Mouse (Mus musculus) stomach, postnatal 0 days (tissue): ENCODE data around the gene Mgat4e.

Experiments used
- CTCF ChIP-seq: IDR thresholded peaks from 2 replicates; pipeline ENCODE4 v1.5.1; 2016; ENCODE audit warnings: antibody characterized with exemption, low read depth, mild to moderate bottlenecking, moderate library complexity
- EP300 ChIP-seq: optimal IDR thresholded peaks from 2 replicates; pipeline ENCODE3; 2016; ENCODE audit warnings: antibody characterized with exemption

DNA sequence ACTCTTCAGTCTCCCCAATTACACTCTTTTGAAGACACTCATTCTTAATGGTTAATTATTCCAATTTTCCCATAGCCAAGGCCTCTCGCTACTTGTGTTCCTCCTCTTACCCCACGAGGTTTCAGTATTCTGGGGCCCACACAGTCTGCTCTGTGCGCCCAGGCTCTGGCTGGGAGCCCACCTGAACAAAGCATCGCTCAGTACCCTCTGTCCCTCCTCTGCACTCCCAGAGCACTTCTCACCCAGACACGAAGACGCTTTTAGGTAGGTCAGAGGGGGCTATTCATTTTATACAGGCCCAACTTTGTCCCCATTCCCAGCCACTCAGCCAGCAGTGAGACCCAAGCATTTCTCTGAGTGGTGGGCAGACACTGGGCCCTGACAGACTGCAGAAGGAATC lies 18.9 kb downstream of the Mgat4e start:
- TF ChIP-seq CTCF (no peak), EP300 (no peak)
